8 mouse cellular contexts compared by ENCODE assay signal in genomic region chr9:65605471-65606136, GRCm38 (mm10). TPM values are rescaled to one million over a fixed set of nuclear protein-coding genes. Genes with fewer than 3 reads are reported as not detected.
DNase-seq lines count a peak whose midpoint lies in the region; ATAC-seq and TF ChIP-seq lines count a peak whose summit lies in the region.

No protein-coding gene starts in this region.

- H3K4me1 ChIP-seq in hindbrain, postnatal 0 days (ENCODE audit: insufficient read depth, low read length): no peaks in the 10 kb centered on the region
- H3K4me1 ChIP-seq in midbrain, embryonic 10.5 days: peaks cover 16% of the 10 kb centered on the region
- H3K4me1 ChIP-seq in stomach, embryonic 14.5 days (ENCODE audit: control insufficient read depth, insufficient read depth, low read length): peaks cover 12% of the 10 kb centered on the region

- WGBS in hindbrain, postnatal 0 days: 5% methylated on average over 9 of the region's 9 CpGs
- WGBS in midbrain, embryonic 10.5 days: 5% methylated on average over 9 of the region's 9 CpGs
- 5% methylated on average over 9 of the region's 9 CpGs for WGBS in stomach, embryonic 14.5 days

- no peak overlapping the region for H3K27ac ChIP-seq in hindbrain, postnatal 0 days
- H3K27ac ChIP-seq in midbrain, embryonic 10.5 days (replicated peaks): 0 out of 2 replicates have a peak overlapping the region, but pooled peaks have one; percentile 17
- peak overlapping the region; percentile 86 for H3K27ac ChIP-seq in stomach, embryonic 14.5 days (ENCODE audit: low read length)

- H3K9me3 ChIP-seq in hindbrain, postnatal 0 days (ENCODE audit: low read length): no peaks in the 10 kb centered on the region
- H3K9me3 ChIP-seq in midbrain, embryonic 10.5 days (replicated peaks): no peaks in the 10 kb centered on the region
- no peaks in the 10 kb centered on the region for H3K9me3 ChIP-seq in stomach, embryonic 14.5 days (ENCODE audit: control insufficient read depth, low read depth, low read length)

- peak overlapping the region; percentile 45 for H3K4me2 ChIP-seq in hindbrain, postnatal 0 days (ENCODE audit: low read depth, low read length)
- peak overlapping the region; percentile 19; the same call in 1 of the 2 replicates for H3K4me2 ChIP-seq in stomach, embryonic 14.5 days (replicated peaks; ENCODE audit: low read depth, low read length)

- intact Hi-C loops in left cerebral cortex, postnatal 4 days (cut with DNase I): loop anchor here (5.0 kb wide), 2 partner anchors 57 to 242 kb away; no protein-coding TSS in a partner anchor

- no peak overlapping the region for H3K9ac ChIP-seq in hindbrain, postnatal 0 days (replicated peaks; ENCODE audit: low read length)
- H3K9ac ChIP-seq in stomach, embryonic 14.5 days (replicated peaks; ENCODE audit: low read depth, low read length): no peak overlapping the region

- 0 out of 2 replicates have a peak overlapping the region, but pooled peaks have one; percentile 8 for H3K4me3 ChIP-seq in hindbrain, postnatal 0 days (ENCODE audit: low read length)
- H3K4me3 ChIP-seq in midbrain, embryonic 10.5 days: peak overlapping the region; percentile 34
- no peak overlapping the region for H3K4me3 ChIP-seq in stomach, embryonic 14.5 days (ENCODE audit: low read depth, low read length)

- ATAC-seq in hindbrain, postnatal 0 days: peak; percentile 90
- ATAC-seq in stomach, embryonic 14.5 days (ENCODE audit: insufficient number of reproducible peaks, insufficient read depth, low FRiP score, low read depth): peak; percentile 81

- peak; percentile 22 for DNase-seq in spleen, adult 12 weeks (ENCODE audit: low spot score)
- DNase-seq in spleen, postnatal 14 days (ENCODE audit: low spot score in 2 of 2): no peak
- peak; percentile 44 to 53 for DNase-seq in cerebellum, postnatal 36 days
- DNase-seq in gastrocnemius, adult 18-20 months (ENCODE audit: low spot score): peak; percentile 62
- peak; percentile 95 for DNase-seq in hindbrain, postnatal 0 days (ENCODE audit: low spot score)
- DNase-seq in left cerebral cortex, postnatal 4 days: peak; percentile 74
- DNase-seq in midbrain, embryonic 10.5 days (ENCODE audit: low spot score): peak; percentile 87

- H3K36me3 ChIP-seq in hindbrain, postnatal 0 days (ENCODE audit: insufficient read depth, low read length): no peaks in the 10 kb centered on the region
- H3K36me3 ChIP-seq in midbrain, embryonic 10.5 days: no peaks in the 10 kb centered on the region
- H3K36me3 ChIP-seq in stomach, embryonic 14.5 days (ENCODE audit: control insufficient read depth, insufficient read depth, low read length): no peaks in the 10 kb centered on the region

- H3K27me3 ChIP-seq in hindbrain, postnatal 0 days (ENCODE audit: insufficient read depth, low read length): no peaks in the 10 kb centered on the region
- H3K27me3 ChIP-seq in midbrain, embryonic 10.5 days (ENCODE audit: low read depth, poor library complexity, severe bottlenecking): peaks cover 14% of the 10 kb centered on the region
- H3K27me3 ChIP-seq in stomach, embryonic 14.5 days (ENCODE audit: control insufficient read depth, insufficient read depth, low read length): no peaks in the 10 kb centered on the region

- TF ChIP-seq CTCF in hindbrain, postnatal 0 days (IDR thresholded peaks at IDR 0.05; ENCODE audit: low read depth): peak; percentile 89

RNA-seq across cellular contexts. Expression of gene Pif1, which starts 18.6 kb away (rescaled TPM):
- total RNA-seq in gastrocnemius, adult 18-20 months (2021): not detected
- 3.5 and 15.2 TPM in 2 replicates for total RNA-seq in hindbrain, postnatal 0 days (2014; rRNA removed)
- polyA plus RNA-seq in hindbrain, postnatal 0 days (2015; fragmentation: Nextera tagmentation; extraction: Ambion mirVana): 2.4 and 2.9 TPM in 2 replicates
- total RNA-seq in left cerebral cortex, postnatal 4 days (2021): 1 to 10 TPM; 1.7 to 1.9 TPM
- polyA plus RNA-seq in midbrain, embryonic 10.5 days (2016; fragmentation: Nextera tagmentation; extraction: Ambion mirVana): 27.8 and 29.3 TPM in 2 replicates
- 9.9 and 11.0 TPM in 2 replicates for polyA plus RNA-seq in stomach, embryonic 14.5 days (2014; fragmentation: Nextera tagmentation; extraction: Ambion mirVana)

RNA-seq across cellular contexts. Expression of gene Rbpms2, which starts 23.8 kb away (rescaled TPM):
- 1 to 10 TPM; 1.5 to 2.3 TPM for total RNA-seq in gastrocnemius, adult 18-20 months (2021)
- 3.3 and 5.9 TPM in 2 replicates for total RNA-seq in hindbrain, postnatal 0 days (2014; rRNA removed)
- 3.8 and 5.1 TPM in 2 replicates for polyA plus RNA-seq in hindbrain, postnatal 0 days (2015; fragmentation: Nextera tagmentation; extraction: Ambion mirVana)
- total RNA-seq in left cerebral cortex, postnatal 4 days (2021): 1 to 10 TPM; 1.8 to 2.4 TPM
- polyA plus RNA-seq in midbrain, embryonic 10.5 days (2016; fragmentation: Nextera tagmentation; extraction: Ambion mirVana): 33.2 and 39.4 TPM in 2 replicates
- 28.2 and 32.5 TPM in 2 replicates for polyA plus RNA-seq in stomach, embryonic 14.5 days (2014; fragmentation: Nextera tagmentation; extraction: Ambion mirVana)

RNA-seq across cellular contexts. Expression of gene Plekho2, which starts 25.8 kb away (rescaled TPM):
- 1 to 10 TPM; 2.2 to 5.4 TPM for total RNA-seq in gastrocnemius, adult 18-20 months (2021)
- total RNA-seq in hindbrain, postnatal 0 days (2014; rRNA removed): 12.7 and 17.9 TPM in 2 replicates
- 7.0 and 7.8 TPM in 2 replicates for polyA plus RNA-seq in hindbrain, postnatal 0 days (2015; fragmentation: Nextera tagmentation; extraction: Ambion mirVana)
- total RNA-seq in left cerebral cortex, postnatal 4 days (2021): 1 to 10 TPM; 6.1 to 7.0 TPM
- polyA plus RNA-seq in midbrain, embryonic 10.5 days (2016; fragmentation: Nextera tagmentation; extraction: Ambion mirVana): 13.4 and 13.9 TPM in 2 replicates
- 17.2 and 21.2 TPM in 2 replicates for polyA plus RNA-seq in stomach, embryonic 14.5 days (2014; fragmentation: Nextera tagmentation; extraction: Ambion mirVana)

Comparison
In these comparisons a context has a peak if more than half of its experiments do, and no peak if none do; other contexts are left out.
1. DNase-seq: peak in spleen, adult 12 weeks (single experiment), cerebellum, postnatal 36 days (2 of 2), gastrocnemius, adult 18-20 months (single experiment), hindbrain, postnatal 0 days (single experiment), left cerebral cortex, postnatal 4 days (single experiment) and midbrain, embryonic 10.5 days (single experiment); none in spleen, postnatal 14 days (0 of 2).